Mouse (Mus musculus): Measurements from ENCODE around the gene Edem2.

Edem2 gene

GRCm38 (mm10) chr2:155691336-155691722 is 37.9 kb downstream of the Edem2 start:
- in situ Hi-C loops (cut with MboI; ENCODE audit: low sequenced_read_pairs): no loop called here

DNA sequence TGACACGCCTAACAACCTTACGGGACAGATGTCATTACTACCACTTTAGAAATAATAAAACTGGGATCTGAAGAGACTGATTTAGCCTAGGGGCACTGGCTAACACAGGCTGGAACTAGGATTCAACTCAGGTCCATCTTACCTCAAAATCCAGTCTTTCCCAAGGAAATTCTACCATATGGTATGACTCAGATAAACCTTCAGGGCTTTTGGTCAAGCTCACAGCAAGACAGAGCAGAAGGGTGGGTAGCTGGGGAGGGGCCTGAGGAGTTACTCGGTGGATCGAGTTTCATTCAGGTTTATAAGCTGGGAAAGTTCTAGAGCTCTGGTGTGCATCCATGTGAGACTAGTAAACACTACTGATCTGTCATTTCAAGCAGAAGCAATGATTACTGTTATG is 40.1 kb downstream of the Edem2 start:
- in situ Hi-C loops (cut with MboI; ENCODE audit: low sequenced_read_pairs): no loop called here

DNA sequence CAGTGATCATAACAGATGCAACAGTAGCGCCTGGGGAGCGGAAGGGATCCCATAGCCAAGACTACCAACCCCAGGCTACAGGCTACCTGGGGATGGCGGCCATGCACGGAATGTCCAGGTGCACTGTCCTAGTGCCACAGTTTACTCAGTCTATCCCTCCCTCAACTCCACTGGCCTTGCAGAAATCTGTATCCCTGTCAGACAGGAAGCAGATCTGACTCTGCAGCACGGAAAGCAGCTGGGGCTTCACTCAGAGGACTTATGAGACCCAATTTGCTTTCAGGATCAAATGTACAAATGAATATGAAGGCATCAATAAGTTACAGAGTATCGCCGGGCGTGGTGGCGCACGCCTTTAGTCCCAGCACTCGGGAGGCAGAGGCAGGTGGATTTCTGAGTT is 41.5 kb downstream of the Edem2 start:
- in situ Hi-C loops (cut with MboI; ENCODE audit: low sequenced_read_pairs): no loop called here

- in situ Hi-C loops (cut with MboI; ENCODE audit: low sequenced_read_pairs): no loop called here
These were observed 42.7 kb downstream of the Edem2 start for GRCm38 (mm10) chr2:155686572-155686971.

GRCm38 (mm10) chr2:155683821-155684220 is 45.5 kb downstream of the Edem2 start:
- in situ Hi-C loops (cut with MboI; ENCODE audit: low sequenced_read_pairs): no loop called here

DNA sequence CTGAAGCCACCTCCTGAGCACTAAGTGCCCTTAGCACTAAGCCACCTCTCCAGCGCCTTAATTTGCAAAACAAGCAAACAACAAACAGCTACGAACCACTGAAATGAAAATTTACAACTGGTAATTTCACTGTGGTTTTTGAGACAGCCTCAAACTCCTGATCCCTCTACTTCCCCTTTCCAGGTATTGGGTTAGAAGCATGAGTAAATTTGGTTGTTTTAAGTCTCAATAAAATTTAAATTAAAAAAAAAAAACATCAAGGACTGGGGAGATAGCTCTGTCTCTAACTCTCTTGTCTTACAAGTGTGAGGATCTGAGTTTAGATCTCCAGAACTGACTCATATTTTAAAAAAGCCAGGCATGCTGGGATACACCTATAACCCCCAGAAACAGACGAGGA is 46.1 kb downstream of the Edem2 start:
- in situ Hi-C loops (cut with MboI; ENCODE audit: low sequenced_read_pairs): no loop called here

GRCm38 (mm10) chr2:155681874-155682273 is 47.4 kb downstream of the Edem2 start:
- in situ Hi-C loops (cut with MboI; ENCODE audit: low sequenced_read_pairs): no loop called here

DNA sequence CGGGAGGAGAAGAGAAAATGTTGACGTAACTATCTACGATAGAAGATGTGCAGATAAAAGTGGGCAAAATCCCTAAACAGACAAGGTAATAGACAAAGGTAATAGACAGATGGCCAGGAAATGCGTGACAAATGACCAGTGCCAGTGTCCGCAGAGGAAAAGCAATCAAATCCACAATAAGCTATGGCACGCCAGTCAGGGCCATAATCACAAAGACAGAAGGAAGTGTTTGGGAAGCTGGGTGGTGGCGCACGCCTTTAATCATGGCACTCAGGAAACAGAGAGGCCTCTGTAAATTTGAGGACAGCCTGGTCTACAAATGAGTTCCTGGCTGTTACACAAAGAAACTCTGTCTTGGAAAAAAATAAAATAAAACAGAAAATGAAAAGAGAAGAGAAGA is 48.1 kb downstream of the Edem2 start:
- in situ Hi-C loops (cut with MboI; ENCODE audit: low sequenced_read_pairs): no loop called here

DNA sequence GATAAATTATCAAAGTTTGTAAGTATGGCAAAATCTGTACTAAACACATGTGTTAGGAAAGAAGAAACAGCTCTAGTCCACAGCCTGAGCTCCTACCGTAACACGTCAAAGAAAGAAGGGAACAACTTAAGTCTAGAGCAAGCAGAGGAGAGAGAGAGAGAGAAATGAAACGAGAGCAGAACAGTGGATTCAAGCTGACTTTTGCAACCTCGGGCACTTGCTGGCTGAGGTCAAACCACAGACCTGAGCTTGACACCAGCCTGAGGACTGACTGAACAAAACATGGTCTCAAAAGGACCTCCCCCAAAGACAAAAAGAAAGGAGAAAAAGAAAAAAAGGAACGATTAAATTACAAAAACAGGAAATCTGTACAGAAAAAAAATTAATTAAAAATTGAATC is 48.7 kb downstream of the Edem2 start:
- in situ Hi-C loops (cut with MboI; ENCODE audit: low sequenced_read_pairs): no loop called here

GRCm38 (mm10) chr2:155679586-155680110 is 49.6 kb downstream of the Edem2 start:
- in situ Hi-C loops (cut with MboI; ENCODE audit: low sequenced_read_pairs): loop anchor here (5.0 to 10.0 kb wide), 2 partner anchors 78 to 265 kb away; partner anchors contain the start of genes Gdf5 and Gm15557

- in situ Hi-C loops (cut with MboI; ENCODE audit: low sequenced_read_pairs): loop anchor here (5.0 to 10.0 kb wide), 2 partner anchors 82 to 270 kb away; partner anchors contain the start of genes Gdf5 and Gm15557
These were observed 54.2 kb downstream of the Edem2 start for GRCm38 (mm10) chr2:155675118-155675517.

DNA sequence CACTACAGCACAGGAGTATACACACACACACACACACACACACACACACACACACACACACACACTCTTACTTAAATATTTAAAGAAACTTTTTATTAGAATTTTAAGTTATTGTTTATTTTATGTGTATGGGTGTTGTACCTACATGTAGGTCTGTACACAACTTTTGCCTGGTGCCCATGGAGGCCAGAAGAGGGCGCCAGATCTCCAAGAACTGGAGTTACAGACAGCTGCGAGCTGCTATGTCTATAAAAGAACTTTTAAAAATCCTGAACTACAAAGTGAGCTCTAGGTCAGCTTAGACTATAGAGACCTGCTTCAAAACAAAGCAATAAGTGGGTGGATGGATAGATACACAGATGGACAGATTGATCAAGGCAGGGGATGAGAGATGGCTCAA is 55.7 kb downstream of the Edem2 start:
- in situ Hi-C loops (cut with MboI; ENCODE audit: low sequenced_read_pairs): loop anchor here (10.0 kb wide), 1 partner anchor 271 kb away; the partner anchor contains the start of genes Gdf5 and Gm15557

GRCm38 (mm10) chr2:155671236-155671635 is 58.0 kb downstream of the Edem2 start:
- in situ Hi-C loops (cut with MboI; ENCODE audit: low sequenced_read_pairs): loop anchor here (10.0 kb wide), 1 partner anchor 274 kb away; the partner anchor contains the start of genes Gdf5 and Gm15557

- in situ Hi-C loops (cut with MboI; ENCODE audit: low sequenced_read_pairs): no loop called here
These were observed 60.8 kb downstream of the Edem2 start for GRCm38 (mm10) chr2:155668461-155668860.

DNA sequence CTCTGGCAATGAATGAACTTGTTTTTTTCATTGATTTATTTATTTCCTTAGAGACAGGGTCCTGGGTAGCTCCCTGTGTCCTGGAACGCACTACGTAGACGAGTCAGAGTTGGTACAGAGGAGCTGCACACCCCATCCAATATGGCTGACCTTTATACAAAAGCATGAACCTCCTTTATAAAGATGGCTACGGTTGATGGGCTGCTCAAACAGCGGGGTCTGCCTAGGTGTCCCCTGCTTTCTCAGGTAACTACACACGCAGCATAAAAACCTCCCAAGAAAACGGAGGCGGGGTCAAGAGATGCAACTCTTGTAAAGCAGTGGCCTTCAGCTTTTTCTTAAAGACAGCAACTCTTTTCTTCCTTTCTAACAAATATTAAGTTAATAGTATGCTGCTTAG is 61.4 kb downstream of the Edem2 start:
- in situ Hi-C loops (cut with MboI; ENCODE audit: low sequenced_read_pairs): no loop called here

DNA sequence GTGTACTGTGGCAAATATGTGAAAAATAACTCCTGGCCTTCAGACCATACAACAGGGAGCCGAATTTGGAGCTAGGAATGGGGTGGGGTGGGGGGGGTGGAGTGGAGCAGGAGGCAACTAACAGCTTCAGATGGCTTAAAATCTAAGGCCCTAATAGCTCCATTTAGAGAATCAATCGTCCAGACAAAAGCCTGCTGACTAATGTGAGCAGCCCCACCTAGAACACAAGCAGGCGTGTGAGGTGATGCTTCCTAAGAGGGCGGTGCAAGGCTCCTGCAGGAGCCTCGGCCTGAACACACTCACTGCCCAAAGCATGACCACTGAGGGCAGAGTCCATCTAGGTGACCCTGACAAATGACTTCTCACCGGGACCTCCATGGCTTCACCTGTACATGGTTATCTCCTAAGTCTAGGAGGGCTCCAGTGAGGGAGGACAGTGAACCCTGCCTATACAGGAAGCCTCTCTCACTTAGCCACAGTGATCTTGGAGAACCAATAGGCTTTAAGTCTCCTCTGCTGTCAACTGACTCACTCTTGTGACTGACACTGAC is 65.3 kb downstream of the Edem2 start:
- in situ Hi-C loops (cut with MboI; ENCODE audit: low sequenced_read_pairs): no loop called here

DNA sequence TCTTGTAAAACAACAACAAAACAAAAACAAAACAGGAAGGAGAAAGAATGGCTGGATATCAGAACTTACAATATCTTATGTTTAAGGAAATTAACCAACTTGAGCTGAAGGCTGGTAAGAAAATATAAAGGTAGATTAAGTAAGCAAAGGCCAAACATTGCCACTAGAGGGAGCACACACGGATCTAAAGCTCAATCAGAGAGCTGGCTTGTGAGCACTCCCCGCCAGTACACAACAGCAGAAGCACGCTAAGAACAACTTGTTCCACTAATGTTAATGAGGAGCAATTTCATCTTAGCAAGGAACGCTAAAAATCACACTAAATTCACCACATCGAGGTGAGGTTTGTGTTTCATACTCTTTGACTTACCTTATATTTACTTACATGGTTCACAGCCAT is 66.2 kb downstream of the Edem2 start:
- in situ Hi-C loops (cut with MboI; ENCODE audit: low sequenced_read_pairs): no loop called here

DNA sequence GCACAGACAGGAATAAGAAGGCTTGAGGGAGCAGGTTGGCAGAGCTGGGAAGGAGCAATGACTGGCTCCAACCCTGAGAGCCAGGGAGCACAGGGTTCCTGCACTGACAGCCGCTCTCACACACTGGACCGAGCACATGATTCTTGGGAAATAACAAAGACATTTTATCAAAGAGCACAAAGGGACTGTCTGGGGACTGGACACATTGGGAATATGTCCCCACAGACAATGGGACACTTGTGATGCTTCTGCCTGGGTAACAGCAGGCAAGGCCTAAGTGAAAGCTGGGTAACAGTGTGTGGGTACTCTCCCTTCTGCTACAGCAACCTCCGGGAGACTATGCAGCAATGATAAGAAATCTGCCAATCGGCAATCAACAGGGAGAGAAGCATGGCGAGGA is 66.9 kb downstream of the Edem2 start:
- in situ Hi-C loops (cut with MboI; ENCODE audit: low sequenced_read_pairs): no loop called here

DNA sequence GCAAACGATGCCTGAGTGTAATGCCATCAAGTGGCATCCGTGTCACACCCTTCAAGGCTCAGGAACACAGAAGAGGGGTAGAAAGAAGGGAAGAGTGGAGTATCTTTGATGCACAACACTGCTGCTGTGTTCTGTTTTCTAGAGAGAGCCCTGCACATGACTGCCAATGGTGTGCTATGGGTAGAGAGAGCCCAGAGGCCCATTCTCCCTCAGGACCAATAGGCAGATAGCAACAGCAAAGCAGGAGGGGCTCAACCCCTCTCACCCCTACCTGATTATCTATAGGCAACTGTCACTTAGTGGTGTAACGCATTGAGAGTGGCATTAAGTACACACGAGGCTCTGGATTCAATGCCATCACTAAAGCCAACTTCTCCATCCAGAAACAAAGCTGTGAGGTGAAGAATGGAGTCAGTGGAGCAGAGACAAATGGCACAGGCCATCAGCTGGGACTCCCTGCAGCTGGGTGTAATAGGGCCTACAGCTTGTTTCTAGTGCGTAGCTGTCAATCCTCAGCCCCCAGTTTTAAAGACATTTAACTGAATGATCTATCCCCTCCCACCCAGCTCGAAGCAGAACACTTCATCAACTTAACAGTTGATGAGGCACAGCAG is 73.4 kb downstream of the Edem2 start:
- in situ Hi-C loops (cut with MboI; ENCODE audit: low sequenced_read_pairs): no loop called here

DNA sequence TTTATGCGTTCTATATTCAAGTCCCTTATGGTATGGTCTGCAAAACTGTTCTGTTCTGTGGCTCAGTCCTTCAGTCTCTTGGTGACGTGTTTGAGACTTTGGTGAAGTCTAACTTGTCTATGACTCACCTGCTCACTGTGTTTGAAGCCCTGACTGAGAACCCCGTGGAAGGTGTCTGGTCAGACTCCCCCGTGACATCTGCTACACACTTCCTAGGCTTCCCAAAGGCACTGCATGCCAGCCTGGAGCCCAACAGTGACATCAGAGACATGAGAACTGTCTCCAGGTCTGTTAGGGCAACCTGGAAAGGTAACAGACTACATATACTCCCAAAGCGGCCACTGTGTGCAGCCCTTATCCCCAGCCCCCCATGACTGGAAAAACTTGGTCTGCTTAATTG is 76.7 kb downstream of the Edem2 start:
- in situ Hi-C loops (cut with MboI; ENCODE audit: low sequenced_read_pairs): no loop called here
